Mouse (Mus musculus): ENCODE measurements at regions not wholly inside any gene's neighbourhood (a gene's known extent, or its start where the extent isn't known, plus 50 kb on each side); places are given as distances from the start of the nearest gene placed in this dataset.
A peak's percentile ranks its signal among the peaks of the same experiment; 100 is the strongest.

DNA sequence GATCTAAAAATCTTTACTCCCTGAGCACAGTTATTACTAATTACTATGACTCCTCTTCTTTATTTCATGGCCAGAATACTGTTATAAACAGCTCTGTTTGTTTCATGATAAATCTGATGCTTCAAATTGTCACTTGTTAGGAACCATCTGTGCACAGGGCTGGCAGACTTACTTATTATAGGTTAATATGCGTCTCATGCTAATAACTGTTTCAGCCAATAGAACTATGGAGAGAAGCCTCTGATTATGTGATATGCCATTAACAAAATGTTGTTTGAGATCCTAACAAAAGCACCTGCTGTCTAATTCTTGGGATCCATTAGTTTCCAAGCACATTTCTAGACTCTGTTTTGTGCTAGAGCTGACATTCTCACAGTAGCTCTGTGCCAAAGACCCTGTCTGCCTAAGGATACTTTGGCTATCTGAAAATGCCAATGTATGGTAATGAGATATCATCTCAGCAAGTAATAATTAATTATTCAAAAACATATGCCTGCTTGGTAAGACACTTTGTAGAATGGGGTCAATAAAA lies 318.1 kb downstream of the Grb14 start:
- DNase-seq, result no peak

DNA sequence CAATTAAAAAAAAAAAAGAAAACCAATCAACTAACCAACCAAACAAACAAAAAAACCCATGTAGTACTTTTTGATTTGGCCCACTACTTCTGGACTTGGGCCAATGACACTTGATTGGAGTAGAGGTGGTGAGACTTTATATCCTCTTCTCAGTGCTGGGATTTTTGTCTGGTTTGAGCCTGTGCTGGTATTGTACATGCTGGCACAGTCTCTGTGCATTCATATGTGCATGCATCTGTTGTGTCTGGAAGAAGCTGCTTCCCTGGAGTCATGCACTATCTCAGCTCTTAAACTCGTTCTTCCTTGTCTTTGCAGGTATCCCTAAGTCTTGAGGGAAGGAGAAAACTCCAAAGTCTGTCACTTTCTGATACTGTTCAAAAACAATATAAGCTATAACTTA lies 328.8 kb downstream of the Grb14 start:
- DNase-seq, result no peak

DNA sequence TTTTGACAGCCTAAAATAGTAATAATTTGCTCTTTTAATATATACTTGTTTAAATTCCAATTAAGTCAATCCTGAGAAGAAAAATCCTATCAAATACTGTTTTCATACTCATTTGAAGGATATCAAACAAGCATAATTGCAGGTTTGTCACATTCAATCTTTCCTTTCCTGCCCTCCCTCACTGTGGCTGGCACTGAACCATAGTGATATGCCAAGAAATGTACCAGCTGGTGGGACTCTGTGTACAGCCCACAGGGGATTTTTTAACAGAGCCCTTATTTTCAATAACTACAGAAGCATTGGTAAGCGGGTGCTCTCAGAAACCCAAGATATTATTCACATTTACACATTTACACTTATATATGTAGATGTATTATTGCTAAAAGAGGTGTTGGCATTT lies 333.3 kb downstream of the Grb14 start:
- DNase-seq, result no peak

DNA sequence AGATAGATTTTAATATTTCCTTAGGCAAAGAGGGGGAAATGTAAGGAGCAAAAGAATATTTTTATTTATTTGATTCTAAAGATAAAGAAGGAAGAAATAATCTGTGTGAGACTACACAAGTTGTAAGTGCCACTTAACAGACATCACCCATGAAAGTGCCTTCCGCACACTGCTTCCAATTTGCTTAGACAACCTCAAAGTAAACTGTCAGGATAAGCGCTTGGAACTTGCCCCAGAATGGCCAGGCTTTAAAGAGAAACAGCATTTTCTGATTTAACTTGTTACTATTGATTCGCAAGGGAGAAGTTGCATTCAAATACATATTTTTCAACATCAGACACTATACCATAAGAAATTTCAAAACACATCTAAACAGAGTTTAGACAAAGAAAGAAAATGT lies 333.8 kb downstream of the Grb14 start:
- no peak for DNase-seq

DNA sequence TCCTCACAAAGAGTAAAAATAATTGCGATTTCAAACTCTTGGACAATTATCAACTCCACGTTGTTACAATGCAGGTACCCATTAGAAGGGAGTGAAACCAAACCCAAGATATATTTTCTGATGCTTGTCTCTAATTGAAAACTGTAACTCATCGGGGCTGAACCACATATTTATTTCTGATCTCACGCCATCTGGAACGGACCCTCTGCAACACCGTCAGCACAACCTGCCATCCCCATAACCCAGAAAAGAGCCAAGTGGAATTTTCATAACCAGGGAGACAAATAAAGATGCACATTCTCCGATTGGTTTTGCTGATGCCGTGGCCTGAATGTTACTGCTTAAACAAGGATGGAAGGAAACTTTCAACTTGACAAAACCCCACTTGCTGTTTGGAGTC lies 338.0 kb downstream of the Grb14 start:
- DNase-seq, result no peak

DNA sequence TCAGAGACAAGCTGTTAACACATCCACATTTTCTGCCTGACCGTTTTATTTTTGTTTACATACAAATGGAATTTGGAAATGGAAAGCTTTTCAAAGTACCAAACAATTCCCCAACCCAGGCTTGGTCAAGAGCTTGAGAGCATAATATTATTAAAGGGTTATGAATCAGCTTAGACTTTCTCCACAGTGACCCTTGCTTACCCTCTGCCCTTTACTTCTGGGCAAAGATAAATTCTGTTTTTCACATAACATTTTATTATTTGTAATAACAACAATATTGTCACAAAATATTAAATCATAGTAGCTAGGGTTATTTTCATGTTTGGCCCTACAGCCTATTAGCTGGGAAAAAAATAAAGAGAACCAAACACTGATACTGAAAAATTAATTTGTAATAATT lies 375.2 kb downstream of the Grb14 start:
- DNase-seq, result no peak

DNA sequence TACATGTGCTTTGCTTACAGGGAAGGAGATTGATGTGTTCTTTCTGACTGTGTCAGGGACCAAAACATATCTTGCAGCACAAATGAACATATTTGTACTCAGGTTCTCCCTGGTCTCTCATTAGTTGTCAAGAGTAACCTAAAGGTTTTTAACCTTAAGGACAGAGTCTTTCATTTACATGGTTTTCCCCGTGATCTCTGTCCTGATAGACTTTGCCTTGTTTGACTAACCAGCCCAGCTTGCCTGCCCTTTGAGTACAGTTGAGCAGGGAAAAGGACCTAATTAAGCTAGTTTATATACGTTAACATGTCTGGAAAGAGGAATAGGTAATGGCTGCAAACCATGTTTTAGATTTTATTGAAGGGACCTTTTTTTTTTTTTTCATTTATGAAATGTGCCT lies 407.9 kb downstream of the Grb14 start:
- no peak for DNase-seq

DNA sequence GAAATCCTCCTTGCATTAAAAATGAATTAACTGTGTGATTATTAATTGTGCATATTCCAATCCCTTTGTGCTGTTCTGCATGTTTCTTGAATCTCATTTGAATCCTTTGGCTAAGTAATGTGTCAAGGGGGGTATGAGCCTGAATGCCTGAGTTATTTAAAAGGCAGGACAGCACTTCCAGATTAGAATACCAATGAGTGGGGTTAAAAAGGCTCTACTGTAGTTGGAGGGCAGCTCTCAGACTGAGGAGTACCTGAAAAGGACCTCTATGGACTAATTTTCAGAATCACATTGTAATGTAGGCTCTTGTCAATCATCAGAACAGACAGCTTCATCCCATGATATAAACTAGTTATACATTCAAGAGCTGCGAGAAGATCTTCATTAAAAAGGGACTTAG lies 417.9 kb downstream of the Grb14 start:
- no peak for DNase-seq

DNA sequence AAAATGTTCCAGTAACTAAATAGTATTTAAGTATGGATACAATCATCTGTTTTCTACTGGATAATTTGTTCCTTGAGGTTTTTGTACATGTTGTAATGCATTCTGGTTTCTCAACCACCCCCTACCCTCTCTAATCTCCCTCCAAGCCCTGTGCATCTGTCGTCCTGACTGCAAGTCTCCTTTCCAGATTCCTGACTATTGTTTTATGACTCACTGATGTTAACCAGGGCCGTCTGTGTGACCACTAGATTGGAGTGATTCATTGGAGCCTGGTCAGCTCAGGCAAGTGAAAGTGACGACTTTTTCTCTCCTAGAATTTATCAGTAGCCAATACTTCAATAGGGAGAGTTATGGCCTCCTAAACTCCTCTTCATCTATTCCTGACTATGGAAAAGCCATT lies 442.5 kb downstream of the Grb14 start:
- DNase-seq, result no peak

DNA sequence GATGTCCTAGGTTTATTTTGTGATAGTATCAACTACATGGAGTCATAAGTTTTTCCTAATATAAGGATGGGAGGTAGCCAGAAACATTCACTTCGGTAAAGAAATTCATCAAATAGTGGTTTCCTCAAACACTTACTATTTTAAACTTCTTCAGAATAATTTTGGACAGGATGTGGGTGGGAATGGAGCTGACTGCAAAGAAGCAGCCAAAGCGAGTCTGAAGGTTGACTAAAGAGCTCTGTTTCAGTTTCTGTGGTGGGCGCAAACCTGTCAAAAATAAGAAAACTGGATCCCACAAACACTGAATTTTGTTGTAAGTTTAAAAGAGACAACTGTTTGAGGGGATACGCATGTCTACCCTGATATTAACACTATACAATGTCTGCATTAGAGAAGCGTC lies 438.2 kb upstream of the Fign start:
- no peak for DNase-seq

DNA sequence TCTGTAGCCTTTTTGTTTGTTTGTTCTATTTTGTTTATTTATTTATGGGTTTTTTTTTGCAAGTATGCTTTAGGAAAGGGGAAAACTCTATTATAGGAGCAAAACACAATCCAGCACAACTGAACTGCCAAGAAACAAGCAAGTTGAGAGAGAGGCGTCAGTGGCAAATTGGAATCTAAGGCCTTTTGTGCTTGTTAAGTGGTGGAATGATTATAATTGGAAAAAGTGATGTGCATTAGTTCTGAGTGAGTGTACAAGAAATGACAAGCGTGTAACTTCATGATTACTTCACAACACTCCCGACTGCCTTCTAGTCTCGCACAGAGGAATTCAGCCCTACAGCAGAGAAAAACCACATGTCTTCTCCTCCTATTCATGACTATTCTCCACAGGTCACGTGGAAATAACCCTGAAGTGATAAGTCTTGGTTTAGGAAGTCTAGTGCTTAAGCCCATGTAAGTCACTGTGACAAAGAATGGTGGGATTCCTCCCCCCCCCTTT lies 437.6 kb upstream of the Fign start:
- DNase-seq, result no peak

DNA sequence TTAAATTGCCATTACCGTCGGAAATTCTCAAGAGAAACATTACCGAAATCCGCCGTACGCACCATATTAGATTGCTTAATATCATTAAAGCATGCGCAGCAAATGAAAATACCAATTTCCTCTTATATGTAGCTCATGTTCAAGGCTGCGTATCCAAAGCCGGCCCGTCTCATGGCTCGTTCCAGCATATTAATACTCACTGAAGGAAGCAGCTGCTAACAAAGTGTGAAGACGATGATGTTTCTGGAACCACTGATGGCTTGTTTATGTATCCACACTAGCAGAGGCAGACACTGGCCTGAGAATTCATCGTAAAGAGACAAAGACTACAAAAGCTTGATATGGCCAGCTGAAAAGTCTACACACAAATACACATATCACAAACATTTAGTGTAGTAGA lies 437.0 kb upstream of the Fign start:
- no peak for DNase-seq

DNA sequence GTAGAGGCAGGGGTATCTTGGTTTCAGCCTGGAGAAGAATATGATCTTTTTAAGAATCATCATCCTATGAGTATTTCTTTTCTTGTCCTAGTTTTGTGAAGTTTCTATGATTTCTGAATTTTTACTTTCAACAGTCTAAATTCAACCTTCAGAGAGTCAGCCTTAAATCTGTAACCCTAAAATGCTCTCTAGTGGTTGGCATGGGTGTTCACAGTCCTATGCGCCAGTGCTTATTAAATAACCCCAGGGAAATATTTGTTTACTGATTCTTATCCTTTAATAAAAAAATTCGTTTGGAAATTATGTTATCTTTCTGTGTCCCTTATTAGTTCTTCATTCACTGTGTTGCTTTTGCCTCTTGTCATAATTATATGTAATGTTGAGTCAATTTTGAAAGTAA lies 436.5 kb upstream of the Fign start:
- no peak for DNase-seq

DNA sequence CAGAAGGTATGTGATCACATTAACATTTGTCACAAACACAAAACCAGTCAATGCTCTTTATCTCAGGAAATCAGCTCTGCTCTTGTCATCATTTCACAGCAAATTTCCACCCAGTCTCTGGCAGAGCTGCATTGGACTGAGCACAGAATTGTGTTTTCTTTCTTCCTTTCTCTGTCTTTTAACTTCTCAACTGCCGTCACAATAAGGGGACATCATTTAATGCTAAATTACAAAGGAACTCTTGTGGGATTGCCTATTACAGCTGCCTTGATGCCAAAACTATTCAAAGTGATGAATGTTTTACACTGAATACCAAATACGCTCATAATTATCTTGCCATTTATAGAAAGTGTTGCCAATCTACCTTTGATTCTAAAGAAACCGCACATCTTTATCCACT lies 424.9 kb upstream of the Fign start:
- DNase-seq, result no peak

DNA sequence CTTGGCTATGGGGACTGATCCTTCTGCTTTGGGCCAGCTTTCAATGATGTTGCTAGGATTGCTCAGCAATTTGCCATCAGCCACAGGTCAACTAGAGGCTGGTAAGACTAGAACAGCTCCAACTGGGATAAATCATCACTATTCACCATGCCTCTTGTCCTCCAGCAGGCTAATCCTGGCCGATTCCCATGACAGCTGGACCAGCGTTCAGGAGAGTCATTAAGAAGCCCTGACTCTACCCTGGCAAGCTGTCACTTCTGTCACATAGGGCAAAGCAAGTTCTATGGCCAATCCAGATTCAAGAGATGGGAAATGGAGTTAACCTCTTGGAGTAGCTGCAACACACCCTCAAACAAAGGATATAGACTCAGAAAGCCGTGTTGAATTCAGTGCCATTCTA lies 424.4 kb upstream of the Fign start:
- no peak for DNase-seq

DNA sequence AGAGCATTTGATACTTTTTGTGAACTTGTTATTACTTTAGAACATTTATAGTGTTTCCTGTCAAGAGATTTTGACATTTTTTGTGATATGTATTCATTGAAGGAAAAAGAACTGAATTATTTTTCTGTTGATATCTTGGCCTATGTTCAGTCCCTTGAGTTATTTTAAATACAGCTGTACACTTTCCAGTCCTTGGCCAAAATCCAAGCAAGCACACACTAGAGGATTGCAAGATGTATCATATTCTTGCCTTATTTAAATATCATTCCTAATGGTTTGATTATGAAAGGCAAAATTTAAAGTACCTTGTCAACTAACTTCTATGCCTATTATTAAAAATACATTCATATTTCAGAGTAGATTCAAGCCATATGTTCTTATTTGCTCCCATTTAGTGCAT lies 397.9 kb upstream of the Fign start:
- no peak for DNase-seq

DNA sequence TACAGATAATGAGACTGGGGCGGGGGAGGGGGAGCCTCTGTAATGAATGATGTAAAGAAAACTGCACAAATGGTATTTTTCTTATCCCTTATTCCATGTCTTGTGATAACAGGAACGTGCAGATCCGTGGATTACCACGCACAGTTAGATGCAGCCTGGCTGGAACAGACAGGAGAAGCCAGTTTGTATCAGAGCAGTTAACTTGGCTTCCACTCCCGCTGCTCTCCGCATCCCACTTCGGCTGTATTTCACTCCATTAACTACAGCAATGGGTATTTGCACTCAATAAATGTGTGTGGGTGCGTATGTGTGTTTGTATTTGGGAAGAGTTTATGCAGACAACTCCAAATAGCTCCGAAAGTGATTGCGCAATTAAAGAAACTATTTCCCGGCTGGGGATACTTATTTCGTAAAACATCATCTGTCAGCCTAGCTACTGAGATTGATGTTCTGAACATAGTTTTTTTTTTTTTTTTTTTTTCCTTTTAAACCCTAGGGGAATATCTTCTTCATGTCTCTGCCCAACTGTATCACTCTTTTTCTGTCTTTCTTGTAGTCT lies 368.7 kb upstream of the Fign start:
- no peak for DNase-seq

DNA sequence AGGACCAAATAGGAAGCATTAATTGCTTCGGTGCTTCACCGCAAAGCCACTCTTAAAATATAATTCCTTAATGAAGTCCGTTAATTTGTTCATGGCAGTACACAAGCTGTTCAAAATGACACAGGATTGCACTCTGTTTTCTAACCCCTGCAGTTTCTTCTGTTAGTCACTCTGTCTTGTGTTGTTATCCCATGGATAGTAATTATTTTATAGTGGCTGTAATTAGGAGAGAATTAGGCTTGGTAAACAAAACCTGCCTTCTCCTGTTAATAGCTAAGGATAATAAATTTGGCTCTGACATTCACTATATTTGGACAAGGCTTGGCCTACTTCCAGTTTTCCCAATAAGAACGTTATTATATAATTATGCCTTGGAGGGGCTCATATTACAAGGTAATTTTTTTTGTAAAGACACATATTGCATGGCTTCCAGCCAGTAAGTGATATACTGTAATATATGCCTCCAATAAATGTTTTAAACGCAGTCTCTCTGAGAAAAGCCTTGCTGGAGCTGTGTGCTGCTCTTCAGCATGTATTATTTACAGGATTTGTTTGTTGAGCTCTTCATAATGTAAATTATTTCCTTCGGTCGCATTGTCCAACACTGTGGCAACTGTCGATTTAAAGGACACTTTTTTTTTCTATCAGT lies 364.8 kb upstream of the Fign start:
- DNase-seq, result no peak

DNA sequence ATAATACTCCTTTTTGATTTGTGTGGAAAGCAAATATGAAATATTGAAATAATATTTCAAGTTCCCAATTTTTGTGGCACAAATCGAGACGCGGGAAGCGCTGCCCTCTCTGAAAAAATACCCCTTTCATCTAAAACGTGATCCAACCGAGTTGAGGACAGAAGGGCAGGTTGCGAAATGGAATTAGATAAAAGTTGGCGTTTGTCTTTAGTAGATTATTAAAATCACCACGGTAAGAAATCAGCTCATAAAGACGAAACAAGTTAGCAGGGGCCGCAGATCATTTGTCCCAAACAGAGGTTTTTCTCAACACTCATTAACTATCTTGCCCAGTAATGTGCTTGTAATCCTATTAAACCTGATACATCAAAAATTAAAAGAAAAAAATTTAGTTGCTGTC lies 364.2 kb upstream of the Fign start:
- DNase-seq, result no peak

DNA sequence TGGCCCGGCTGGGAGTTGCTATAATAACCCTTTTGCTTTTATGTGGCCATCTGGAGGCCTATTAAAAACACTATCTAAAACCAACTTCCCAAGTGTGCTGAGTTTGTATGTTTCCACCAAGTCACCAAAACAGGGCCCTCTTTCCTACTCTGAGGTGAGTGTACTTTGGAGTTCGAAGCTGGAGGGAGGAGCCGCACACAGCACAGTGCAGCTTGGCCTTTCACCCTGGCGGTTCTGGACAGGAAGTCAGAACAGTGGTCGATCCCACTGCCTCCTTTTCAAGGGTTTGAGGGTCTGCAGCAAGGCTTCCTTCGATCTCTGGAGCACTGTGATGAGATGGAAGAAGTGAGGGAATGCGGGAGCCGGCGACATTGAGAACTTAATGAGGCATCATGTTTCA lies 363.8 kb upstream of the Fign start:
- DNase-seq, result no peak

DNA sequence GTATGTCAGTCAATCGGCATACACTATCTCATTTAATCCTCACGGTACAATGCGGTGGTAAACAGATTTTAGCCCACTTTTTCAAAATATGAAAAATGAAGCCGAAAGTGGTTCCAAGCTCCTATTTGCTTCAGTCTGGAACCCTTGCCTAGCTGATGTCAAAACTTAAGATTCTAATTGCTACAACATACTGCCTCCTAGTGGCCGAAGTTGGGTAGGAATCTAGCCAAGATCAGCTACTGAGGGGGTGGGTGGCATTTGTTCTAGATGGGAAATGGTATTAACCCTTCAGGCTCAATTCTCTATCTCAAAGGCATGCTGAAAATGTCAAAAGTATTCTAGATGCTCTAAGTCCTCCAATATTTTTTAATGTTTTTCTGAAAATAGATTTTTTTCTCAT lies 360.3 kb upstream of the Fign start:
- DNase-seq, result peak; percentile 4 to 35

DNA sequence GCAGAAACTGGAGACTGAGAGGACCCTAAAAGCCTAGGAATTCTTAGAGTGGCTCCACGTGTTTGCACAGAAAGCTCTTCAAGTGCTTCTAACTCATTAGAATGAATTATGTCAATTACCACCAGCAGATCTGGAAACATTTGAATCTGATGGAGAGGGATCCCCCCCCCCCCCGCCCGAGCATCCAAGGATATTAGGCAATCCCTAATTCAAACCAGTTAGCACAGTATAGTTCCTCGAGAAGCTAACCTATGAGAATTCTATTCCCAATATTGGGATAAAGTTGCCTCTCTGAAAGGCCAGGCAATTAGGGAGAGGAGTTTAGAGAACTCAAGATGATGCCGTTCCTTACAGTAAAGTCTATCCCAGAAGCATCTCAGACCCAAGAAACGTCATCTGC lies 354.9 kb upstream of the Fign start:
- no peak for DNase-seq

DNA sequence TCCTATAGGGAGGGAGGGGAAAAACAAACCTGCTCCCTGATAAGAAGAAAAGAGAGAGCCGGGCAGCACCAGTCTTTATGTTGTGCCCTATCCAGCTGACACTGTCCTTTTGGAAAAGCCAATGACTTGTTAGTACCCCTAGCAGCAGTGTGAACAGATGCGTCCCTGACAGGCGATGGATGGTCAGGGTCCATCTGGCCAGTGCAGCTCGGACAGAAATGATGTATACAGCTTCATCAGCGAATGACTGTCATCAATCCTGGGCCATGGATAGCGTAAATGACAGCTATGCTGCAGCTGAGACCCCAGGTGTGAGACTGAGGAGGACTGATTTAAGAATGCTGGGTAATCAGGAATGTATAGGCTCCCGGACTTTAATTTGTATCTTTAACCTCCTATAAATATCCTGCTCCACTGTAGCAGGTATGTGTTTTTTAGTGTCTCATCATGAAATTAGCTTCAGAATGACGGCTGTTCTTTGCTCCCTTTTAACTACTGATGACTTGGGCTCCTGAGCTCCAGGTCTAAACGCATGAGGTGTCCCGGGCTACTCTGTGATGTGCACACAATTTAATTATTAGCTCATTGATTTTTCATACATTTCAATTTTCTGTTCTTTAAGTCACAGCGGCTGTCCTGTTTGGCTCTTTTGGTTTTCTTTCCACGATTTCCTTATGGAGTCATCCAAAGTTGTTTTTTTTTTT lies 353.9 kb upstream of the Fign start:
- no peak for DNase-seq

DNA sequence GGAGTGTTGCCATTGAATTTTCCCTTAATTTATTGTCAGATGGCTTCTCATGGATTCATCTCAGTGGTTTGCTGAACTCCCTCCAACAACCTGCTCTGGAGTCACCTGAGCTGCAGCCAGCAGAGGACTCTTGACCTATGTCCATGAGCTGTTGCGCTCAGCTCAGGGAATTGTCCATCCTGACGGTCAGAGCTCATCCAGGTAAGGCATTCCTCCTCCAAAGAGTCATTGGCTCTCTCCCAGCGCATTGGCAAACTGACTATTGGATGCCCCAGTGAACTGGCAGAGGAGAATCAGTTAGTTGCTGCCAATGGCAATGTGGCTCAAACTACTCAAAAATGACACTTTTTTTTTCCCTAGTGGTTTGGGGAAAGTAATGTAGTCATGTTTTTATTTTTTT lies 345.3 kb upstream of the Fign start:
- no peak for DNase-seq

Measured in heart, adult 18-20 months (tissue).